Mouse (Mus musculus): ENCODE measurements around the gene Nprl2.

- TF ChIP-seq RAD21 (IDR thresholded peaks at IDR 0.05; ENCODE audit: low read depth, low read length) (no peak), EP300 (IDR thresholded peaks at IDR 0.05; ENCODE audit: low read length) (no peak)
These were observed 26.6 kb downstream of the Nprl2 start for GRCm38 (mm10) chr9:107568331-107569261.
